Mouse (Mus musculus): Measurements from ENCODE around the gene Dnmt3l. TPM values are rescaled to one million over a fixed set of nuclear protein-coding genes. Genes with fewer than 3 reads are reported as not detected.

Dnmt3l gene
- polyA plus RNA-seq (2016; fragmentation: Nextera tagmentation; extraction: Ambion mirVana), result not detected in 2 replicates

DNA sequence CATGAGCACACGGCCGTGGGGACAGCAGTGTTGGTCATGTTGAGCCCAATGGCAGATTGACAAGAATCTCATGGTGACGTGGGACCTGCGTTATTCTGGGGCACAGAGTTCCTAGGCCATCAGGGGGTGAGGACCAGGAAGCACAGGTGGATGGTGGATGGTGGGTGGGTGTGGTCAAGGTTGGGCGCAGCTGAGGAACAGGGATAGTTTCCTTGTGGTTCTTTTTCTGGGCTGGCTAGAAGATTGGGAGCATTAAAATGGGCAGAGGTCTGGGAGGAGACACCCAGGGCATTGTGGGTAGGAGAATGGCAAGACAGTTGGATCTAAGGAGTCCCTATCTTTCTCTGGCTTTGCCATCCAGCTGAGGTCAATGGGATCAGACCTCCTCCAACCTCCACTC lies at the start of gene Dnmt3l:
Dnmt3l (plus strand) TSS at position 301 of the 400 bp plus-strand sequence.
- H3K4me3 ChIP-seq, result no peak within 1 kb of the TSS
- no peaks in the 10 kb centered on the region for H3K9me3 ChIP-seq (replicated peaks)
- no peak within 1 kb of the TSS for H3K4me2 ChIP-seq
- H3K27ac ChIP-seq, result no peak within 1 kb of the TSS
- ATAC-seq, result no peak
- no peaks in the 10 kb centered on the region for H3K4me1 ChIP-seq
- no peak within 1 kb of the TSS for H3K9ac ChIP-seq
- H3K27me3 ChIP-seq (replicated peaks), result peaks cover 53% of the 10 kb centered on the region
- no peaks in the 10 kb centered on the region for H3K36me3 ChIP-seq
- WGBS (ENCODE audit: insufficient replicate concordance), result 76% methylated on average over 5 of the region's 5 CpGs

DNA sequence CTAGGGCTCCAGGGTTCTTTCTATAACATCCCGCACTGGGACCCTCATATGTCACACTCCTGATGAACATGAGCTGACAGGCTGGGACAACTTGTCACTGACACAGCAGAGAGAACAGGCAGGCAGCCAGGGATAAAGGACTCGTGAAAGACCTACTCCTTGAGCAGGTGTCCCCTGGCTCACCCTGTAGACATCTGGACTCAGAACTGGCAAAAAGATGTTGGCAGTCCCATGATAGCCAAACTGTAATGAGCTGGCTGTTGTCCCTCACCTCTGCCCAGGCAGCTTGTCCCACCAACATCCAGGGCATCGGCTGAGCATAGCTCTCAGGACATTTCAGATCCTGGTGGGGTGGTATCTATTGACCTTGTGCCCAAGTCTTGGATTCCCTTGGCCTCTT lies 46.1 kb upstream of the Dnmt3l start:
- 82% methylated on average over 3 of the region's 3 CpGs for WGBS (ENCODE audit: insufficient replicate concordance)
- no peak overlapping the region for H3K27ac ChIP-seq
- no peak overlapping the region for H3K9ac ChIP-seq
- no peaks in the 10 kb centered on the region for H3K27me3 ChIP-seq (replicated peaks)
- H3K9me3 ChIP-seq (replicated peaks), result no peaks in the 10 kb centered on the region
- ATAC-seq, result no peak
- no peaks in the 10 kb centered on the region for H3K4me1 ChIP-seq
- H3K4me3 ChIP-seq, result no peak overlapping the region
- peaks cover 100% of the 10 kb centered on the region for H3K36me3 ChIP-seq
- no peak overlapping the region for H3K4me2 ChIP-seq

DNA sequence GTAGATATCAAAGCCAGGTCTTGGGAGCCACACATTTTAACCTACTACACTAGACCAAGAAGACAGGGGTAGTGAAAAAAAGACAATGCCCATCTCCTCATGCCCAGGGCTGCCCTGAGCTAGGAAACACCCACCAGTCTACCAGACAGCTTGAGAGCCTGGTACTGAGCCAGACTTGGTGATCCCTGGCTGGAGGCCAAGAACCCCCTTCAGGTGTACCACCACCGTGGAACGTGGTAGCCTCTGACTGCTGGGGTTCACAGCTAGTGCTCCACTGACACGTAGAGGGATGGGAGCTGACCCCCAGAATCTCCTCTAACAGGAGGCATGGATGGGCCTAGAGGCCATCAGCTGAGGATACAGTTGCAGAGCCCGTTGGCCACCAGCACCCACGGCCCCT lies 41.5 kb upstream of the Dnmt3l start:
- H3K4me2 ChIP-seq, result no peak overlapping the region
- no peak overlapping the region for H3K9ac ChIP-seq
- no peaks in the 10 kb centered on the region for H3K27me3 ChIP-seq (replicated peaks)
- H3K27ac ChIP-seq, result no peak overlapping the region
- peaks cover 27% of the 10 kb centered on the region for H3K4me1 ChIP-seq
- H3K4me3 ChIP-seq, result no peak overlapping the region
- ATAC-seq, result no peak
- H3K9me3 ChIP-seq (replicated peaks), result no peaks in the 10 kb centered on the region
- H3K36me3 ChIP-seq, result peaks cover 100% of the 10 kb centered on the region
- 87% methylated on average over 5 of the region's 5 CpGs for WGBS (ENCODE audit: insufficient replicate concordance)

DNA sequence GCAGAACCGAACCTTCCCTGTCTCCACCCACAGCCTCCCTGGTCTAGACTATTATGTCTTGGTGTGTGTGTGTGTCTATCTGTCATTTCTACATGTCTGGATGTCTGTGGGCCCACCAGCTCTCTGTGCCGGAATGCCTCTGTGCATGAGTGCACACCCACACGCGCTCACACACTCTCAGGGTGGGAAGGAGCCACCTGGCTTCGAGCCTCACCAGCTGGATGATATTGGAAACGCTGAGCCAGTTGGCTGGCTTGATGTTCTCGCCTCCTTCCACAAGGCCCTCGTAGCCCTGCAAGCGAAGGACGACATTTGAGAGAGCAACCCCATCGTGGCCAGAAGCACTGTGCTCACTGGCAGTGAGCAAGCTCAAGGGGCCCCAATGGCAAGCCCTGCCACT lies 40.0 kb upstream of the Dnmt3l start:
- no peak for ATAC-seq
- Histone ChIP-seq H3K4me1 (peaks cover 43% of the 10 kb centered on the region), H3K4me3 (no peak overlapping the region), H3K9me3 (replicated peaks) (no peaks in the 10 kb centered on the region), H3K27ac (0 out of 2 replicates have a peak overlapping the region, but pooled peaks have one; percentile 8), H3K27me3 (replicated peaks) (no peaks in the 10 kb centered on the region), H3K4me2 (no peak overlapping the region), H3K36me3 (peaks cover 100% of the 10 kb centered on the region), H3K9ac (no peak overlapping the region)
- 90% methylated on average over 11 of the region's 11 CpGs for WGBS (ENCODE audit: insufficient replicate concordance)

DNA sequence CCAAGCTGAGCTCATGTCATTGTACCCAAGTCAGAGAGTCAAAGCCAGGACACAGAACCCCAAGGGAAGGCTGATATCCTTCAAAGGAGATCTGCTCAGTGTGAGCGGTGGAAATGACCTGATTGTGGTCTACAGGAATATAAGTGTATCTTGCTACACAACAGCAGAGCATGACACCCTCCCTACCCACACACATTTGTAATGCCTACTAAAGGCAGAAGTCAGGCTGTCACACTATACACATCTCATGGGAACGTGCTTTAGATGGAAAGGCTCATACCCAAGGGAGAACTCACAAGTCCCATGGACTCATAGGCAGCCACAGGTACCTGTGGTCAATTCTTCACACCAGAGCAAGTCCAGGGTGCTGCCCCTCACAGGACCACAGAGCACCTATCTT lies 39.4 kb upstream of the Dnmt3l start:
- 83% methylated on average over 2 of the region's 2 CpGs for WGBS (ENCODE audit: insufficient replicate concordance)
- Histone ChIP-seq H3K9me3 (replicated peaks) (no peaks in the 10 kb centered on the region), H3K4me1 (peaks cover 49% of the 10 kb centered on the region), H3K4me2 (no peak overlapping the region), H3K27me3 (replicated peaks) (no peaks in the 10 kb centered on the region), H3K36me3 (peaks cover 98% of the 10 kb centered on the region), H3K27ac (0 out of 2 replicates have a peak overlapping the region, but pooled peaks have one; percentile 22), H3K4me3 (no peak overlapping the region), H3K9ac (no peak overlapping the region)
- no peak for ATAC-seq

DNA sequence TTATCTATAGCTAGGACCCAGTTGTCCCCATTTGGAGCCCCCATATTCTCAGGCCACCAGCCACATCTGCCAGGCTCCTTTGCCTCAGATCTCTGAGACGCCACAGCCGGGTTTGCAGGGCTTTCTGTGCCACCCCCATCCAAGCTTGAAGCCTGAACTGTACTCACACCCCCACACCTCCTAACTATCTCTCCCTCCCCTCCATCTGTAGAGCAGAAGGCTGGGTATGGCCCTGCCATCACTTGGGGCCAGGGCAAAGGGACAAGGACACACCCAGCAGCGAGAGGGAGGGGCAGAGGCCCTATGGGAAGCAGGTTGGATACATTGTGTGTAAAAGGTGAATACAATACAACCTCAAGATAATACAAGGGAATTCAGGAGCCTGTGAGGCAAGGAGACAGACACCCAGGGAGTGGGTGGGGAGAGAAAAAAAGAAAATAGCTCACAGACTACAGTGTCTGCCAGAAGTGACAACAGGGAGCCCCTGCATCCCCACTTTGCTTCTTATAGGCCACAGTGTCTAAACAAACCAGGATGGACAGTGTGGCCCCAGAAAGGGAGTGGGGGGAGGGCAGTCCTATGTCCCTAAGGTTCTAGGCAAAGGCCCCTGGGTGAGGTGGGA lies 37.2 kb upstream of the Dnmt3l start:
- Histone ChIP-seq H3K4me2 (peak overlapping the region; percentile 98), H3K9me3 (replicated peaks) (no peaks in the 10 kb centered on the region), H3K36me3 (peaks cover 78% of the 10 kb centered on the region), H3K4me1 (peaks cover 66% of the 10 kb centered on the region), H3K4me3 (peak overlapping the region; percentile 86), H3K9ac (peak overlapping the region; percentile 95), H3K27ac (peak overlapping the region; percentile 99), H3K27me3 (replicated peaks) (no peaks in the 10 kb centered on the region)
- peak; percentile 72 for ATAC-seq
- 45% methylated on average over 3 of the region's 3 CpGs for WGBS (ENCODE audit: insufficient replicate concordance)

DNA sequence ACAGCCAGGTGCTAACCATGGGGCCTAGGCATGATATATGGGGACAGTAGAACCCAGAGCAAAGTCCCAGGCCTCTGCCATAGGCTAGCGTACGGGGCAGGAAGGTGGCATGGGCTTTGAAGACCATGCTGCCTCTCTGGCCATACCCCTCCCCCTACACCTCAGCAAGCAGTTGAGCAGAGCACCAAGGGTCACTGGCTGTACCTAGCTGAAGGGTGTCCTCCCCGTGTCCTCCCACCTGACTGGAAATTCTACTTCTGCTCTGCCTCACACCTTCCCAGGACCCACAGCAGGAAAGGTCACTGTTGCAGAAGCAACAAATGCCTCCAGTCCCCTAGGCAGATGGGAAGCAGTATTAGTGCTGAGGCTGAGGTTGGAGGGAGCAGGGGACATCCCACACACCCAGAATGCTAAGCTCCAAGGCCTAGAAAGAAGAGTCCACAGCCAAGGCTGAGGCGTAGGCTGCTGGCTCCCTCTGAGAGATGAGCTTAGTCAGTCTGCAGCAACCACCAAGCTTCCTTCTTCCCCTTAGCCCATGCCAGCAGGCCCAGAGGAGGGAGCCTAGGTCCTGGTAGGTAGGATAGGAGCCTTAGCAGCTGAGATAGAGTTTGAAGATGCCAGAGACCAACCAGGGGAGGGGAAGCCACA lies 35.8 kb upstream of the Dnmt3l start:
- Histone ChIP-seq H3K9me3 (replicated peaks) (no peaks in the 10 kb centered on the region), H3K27me3 (replicated peaks) (no peaks in the 10 kb centered on the region), H3K9ac (peak overlapping the region; percentile 95), H3K4me2 (peak overlapping the region; percentile 98), H3K4me3 (peak overlapping the region; percentile 86), H3K36me3 (peaks cover 64% of the 10 kb centered on the region), H3K4me1 (peaks cover 71% of the 10 kb centered on the region), H3K27ac (peak overlapping the region; percentile 99)
- ATAC-seq, result no peak
- 86% methylated on average over 4 of the region's 4 CpGs for WGBS (ENCODE audit: insufficient replicate concordance)

DNA sequence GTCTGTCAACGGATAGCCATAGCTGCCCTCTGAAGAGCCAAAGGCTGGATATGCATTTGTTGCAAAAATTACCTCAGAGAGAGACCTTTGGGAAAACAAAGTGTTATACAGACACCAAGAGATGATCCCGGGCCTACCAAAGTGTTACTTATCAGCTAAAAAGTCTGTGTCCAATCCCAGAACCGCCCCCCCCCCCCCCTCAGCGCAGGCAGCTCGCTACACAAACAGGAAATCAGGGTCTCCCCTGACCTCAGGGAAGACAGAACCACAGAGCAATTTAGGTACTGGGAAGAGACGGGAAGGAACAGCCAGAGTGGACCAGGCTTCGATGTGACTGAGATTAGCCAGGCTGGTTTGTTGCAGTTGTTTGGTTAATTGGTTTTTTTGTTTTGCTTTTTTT lies 34.5 kb upstream of the Dnmt3l start:
- peak overlapping the region; percentile 95 for H3K9ac ChIP-seq

DNA sequence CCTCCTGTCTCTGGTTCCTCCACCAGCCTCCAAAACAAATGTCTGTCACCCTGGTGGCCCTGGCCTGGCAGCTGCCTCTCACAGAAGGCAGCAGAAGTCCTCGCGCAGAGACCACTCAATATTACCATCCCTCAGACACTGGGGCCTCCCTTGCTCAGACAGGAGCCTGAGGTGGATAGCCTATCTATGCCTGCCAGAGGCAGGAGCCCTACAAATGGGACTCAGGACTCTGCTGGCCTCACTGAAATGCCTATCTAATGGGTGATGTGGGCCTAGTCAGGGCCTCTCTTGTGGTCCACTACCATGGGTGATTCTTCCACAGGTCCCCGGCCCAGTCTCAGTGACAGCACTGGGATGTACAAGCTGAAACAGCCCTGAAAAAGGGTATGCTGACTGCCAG lies 33.6 kb upstream of the Dnmt3l start:
- Histone ChIP-seq H3K36me3 (peaks cover 42% of the 10 kb centered on the region), H3K27ac (peak overlapping the region; percentile 99), H3K4me3 (peak overlapping the region; percentile 86), H3K27me3 (replicated peaks) (no peaks in the 10 kb centered on the region), H3K9me3 (replicated peaks) (no peaks in the 10 kb centered on the region), H3K4me2 (peak overlapping the region; percentile 98), H3K9ac (peak overlapping the region; percentile 95), H3K4me1 (peaks cover 65% of the 10 kb centered on the region)
- ATAC-seq, result peak; percentile 68
- WGBS (ENCODE audit: insufficient replicate concordance), result 18% methylated on average over 3 of the region's 3 CpGs

More for the DNA sequence above, 34.5 kb upstream of the Dnmt3l start:
- H3K4me2 ChIP-seq, result peak overlapping the region; percentile 98
- H3K4me3 ChIP-seq, result peak overlapping the region; percentile 86
- peaks cover 69% of the 10 kb centered on the region for H3K4me1 ChIP-seq
- H3K9me3 ChIP-seq (replicated peaks), result no peaks in the 10 kb centered on the region
- 10% methylated on average over 7 of the region's 7 CpGs for WGBS (ENCODE audit: insufficient replicate concordance)
- H3K27me3 ChIP-seq (replicated peaks), result no peaks in the 10 kb centered on the region
- H3K36me3 ChIP-seq, result peaks cover 51% of the 10 kb centered on the region
- peak overlapping the region; percentile 99 for H3K27ac ChIP-seq
- no peak for ATAC-seq

DNA sequence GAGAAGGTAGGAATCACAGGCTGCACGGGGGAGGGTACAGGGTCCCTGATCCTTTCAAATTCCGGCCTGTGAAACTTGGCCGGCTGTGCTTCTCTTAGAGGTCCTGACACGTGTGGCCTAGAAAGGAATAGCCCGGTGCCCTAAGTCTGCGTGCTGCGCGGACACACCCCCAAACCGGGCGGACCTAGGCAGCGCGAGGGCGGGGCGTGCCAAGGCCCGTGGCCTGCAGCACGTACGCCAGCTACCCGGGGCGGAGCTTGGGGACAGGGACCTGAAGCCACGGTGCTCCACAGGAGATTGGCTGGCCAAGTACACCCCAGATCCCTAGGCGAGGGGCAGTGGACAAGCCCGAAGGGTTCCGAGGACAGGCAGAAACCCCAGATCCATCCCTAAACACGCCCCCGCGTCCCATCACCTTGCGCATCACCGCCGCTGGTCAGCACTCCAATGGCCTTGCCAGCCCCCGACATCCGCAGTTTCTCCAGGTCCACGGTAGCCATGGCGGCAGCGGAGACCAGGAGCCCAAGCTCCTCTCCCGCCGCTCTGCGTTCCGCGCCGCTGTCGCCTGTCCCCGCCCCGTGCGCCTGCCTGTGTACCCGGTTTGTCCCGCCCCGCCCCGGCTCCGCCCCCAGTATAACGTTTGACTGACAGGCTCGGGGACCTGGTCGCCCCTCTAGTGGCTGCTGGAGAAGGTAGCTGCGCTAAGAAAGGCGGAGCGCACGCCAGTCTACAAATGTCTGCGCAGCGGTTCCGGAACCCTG lies 32.4 kb upstream of the Dnmt3l start:
- Histone ChIP-seq H3K4me2 (peak overlapping the region; percentile 98), H3K9ac (peak overlapping the region; percentile 95), H3K27ac (peak overlapping the region; percentile 99), H3K27me3 (replicated peaks) (no peaks in the 10 kb centered on the region), H3K4me1 (peaks cover 54% of the 10 kb centered on the region), H3K36me3 (peaks cover 30% of the 10 kb centered on the region), H3K4me3 (peak overlapping the region; percentile 86), H3K9me3 (replicated peaks) (no peaks in the 10 kb centered on the region)
- under 1% methylated on average over 59 of the region's 59 CpGs for WGBS (ENCODE audit: insufficient replicate concordance)
- ATAC-seq, result peak; percentile 89

DNA sequence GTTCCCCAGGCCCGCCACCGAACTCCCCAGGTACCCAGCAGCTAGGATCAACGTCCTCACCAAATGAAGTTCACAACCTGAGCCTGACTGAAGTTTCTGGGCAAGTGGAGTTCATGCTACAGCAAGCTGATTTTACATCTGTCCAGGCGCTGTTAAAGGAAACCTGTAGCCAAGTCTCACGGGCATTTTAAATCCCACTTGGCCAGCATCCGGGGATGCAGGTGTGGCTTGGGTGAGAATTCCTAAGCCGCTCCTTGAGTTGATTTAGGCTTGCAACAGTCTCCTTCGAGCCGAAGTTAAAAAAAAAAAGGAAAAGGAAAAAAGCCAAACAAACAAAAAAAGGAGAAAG lies 31.8 kb upstream of the Dnmt3l start, which contains the start of gene Pfkl:
Pfkl (minus strand) TSS at position 139 of the 349 bp plus-strand sequence.
- peak within 1 kb of the TSS; percentile 98 for H3K4me2 ChIP-seq
- WGBS (ENCODE audit: insufficient replicate concordance), result 0% methylated on average over 9 of the region's 9 CpGs
- peak within 1 kb of the TSS; percentile 95 for H3K9ac ChIP-seq
- H3K9me3 ChIP-seq (replicated peaks), result no peaks in the 10 kb centered on the region
- peak within 1 kb of the TSS; percentile 99 for H3K27ac ChIP-seq
- ATAC-seq, result no peak
- no peaks in the 10 kb centered on the region for H3K27me3 ChIP-seq (replicated peaks)
- peak within 1 kb of the TSS; percentile 86 for H3K4me3 ChIP-seq
- peaks cover 48% of the 10 kb centered on the region for H3K4me1 ChIP-seq
- peaks cover 24% of the 10 kb centered on the region for H3K36me3 ChIP-seq

DNA sequence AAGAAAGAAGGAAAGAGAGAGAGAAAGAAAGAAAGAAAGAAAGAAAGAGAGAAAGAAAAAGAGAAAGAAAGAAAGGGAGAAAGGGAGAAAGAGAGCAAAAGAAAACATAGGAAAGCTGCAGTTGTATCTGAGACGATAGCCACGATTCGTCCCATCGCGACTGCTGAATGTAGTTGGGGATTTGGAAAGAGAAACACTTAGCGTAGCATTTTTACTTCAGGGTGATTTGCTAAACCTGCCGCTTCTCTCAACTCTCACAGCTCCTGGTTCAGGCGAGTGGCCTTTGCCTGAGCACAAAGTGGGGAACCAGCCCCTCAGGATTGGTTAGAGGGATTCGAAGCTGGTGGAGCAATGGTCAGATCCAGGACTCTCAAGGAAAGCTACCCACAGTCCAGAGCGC lies 31.4 kb upstream of the Dnmt3l start:
- Histone ChIP-seq H3K4me2 (peak overlapping the region; percentile 98), H3K4me3 (peak overlapping the region; percentile 86), H3K27ac (peak overlapping the region; percentile 55), H3K4me1 (peaks cover 44% of the 10 kb centered on the region), H3K36me3 (peaks cover 20% of the 10 kb centered on the region), H3K27me3 (replicated peaks) (no peaks in the 10 kb centered on the region), H3K9ac (peak overlapping the region; percentile 95), H3K9me3 (replicated peaks) (no peaks in the 10 kb centered on the region)
- no peak for ATAC-seq
- WGBS (ENCODE audit: insufficient replicate concordance), result 10% methylated on average over 10 of the region's 10 CpGs

Measured in liver, embryonic 12.5 days (tissue).